Mouse (Mus musculus) stomach, postnatal 0 days (tissue): ENCODE measurements around the gene Tigd4.

ENCODE experiments used
- CTCF ChIP-seq: IDR thresholded peaks from 2 replicates; pipeline ENCODE4 v1.5.1; 2016; ENCODE audit warnings: antibody characterized with exemption, low read depth, mild to moderate bottlenecking, moderate library complexity
- EP300 ChIP-seq: optimal IDR thresholded peaks from 2 replicates; pipeline ENCODE3; 2016; ENCODE audit warnings: antibody characterized with exemption

- TF ChIP-seq EP300 (no peak), CTCF (no peak)
Measured at GRCm38 (mm10) chr3:84631586-84631985, 38.2 kb downstream of the Tigd4 start.
